Mouse (Mus musculus): Measurements from ENCODE around the gene Cyp4f17. TPM values are rescaled to one million over a fixed set of nuclear protein-coding genes. Genes with fewer than 3 reads are reported as not detected.

The Cyp4f17 gene
- total and polyA plus RNA-seq, 2 experiments from 2014 or later: 5.9 to 16.1 TPM

GRCm38 (mm10) chr17:32577496-32578186 lies 71.8 kb downstream of the Cyp4f17 start:
- TF ChIP-seq CTCF (IDR thresholded peaks at IDR 0.05; ENCODE audit: low read depth) (no peak), EP300 (IDR thresholded peaks at IDR 0.05; ENCODE audit: low read depth) (no peak)
- H3K4me3 ChIP-seq (ENCODE audit: low read depth, low read length): no peak overlapping the region
- H3K9me3 ChIP-seq (replicated peaks; ENCODE audit: control insufficient read depth, low read length): no peaks in the 10 kb centered on the region
- no peak overlapping the region for H3K9ac ChIP-seq (replicated peaks; ENCODE audit: low read depth, low read length)
- H3K36me3 ChIP-seq (replicated peaks; ENCODE audit: control insufficient read depth, insufficient read depth, low read length): no peaks in the 10 kb centered on the region
- WGBS: 59% methylated on average over 7 of the region's 7 CpGs
- H3K4me2 ChIP-seq (ENCODE audit: low read depth, low read length): no peak overlapping the region
- no peak overlapping the region for H3K27ac ChIP-seq (ENCODE audit: low read depth)
- DNase-seq (ENCODE audit: low spot score) (no peak), ATAC-seq (ENCODE audit: insufficient read depth, low read depth) (no peak)
- H3K4me1 ChIP-seq (ENCODE audit: control insufficient read depth, insufficient read depth): no peaks in the 10 kb centered on the region
- H3K27me3 ChIP-seq (ENCODE audit: control insufficient read depth, insufficient read depth, low read length): no peaks in the 10 kb centered on the region

Other genes starting within 250 kb of the Cyp4f17 start
- 13.0 and 15.0 TPM in 2 replicates for gene Brd4, start 221.3 kb upstream of the Cyp4f17 start, total RNA-seq (2014; rRNA removed; ENCODE audit: low replicate concordance)
- 26.8 and 28.1 TPM in 2 replicates for gene Brd4, start 221.3 kb upstream of the Cyp4f17 start, polyA plus RNA-seq (2015; fragmentation: Nextera tagmentation; extraction: Ambion mirVana)
- 65.8 and 110 TPM in 2 replicates for gene Akap8, start 184.8 kb upstream of the Cyp4f17 start, total RNA-seq (2014; rRNA removed; ENCODE audit: low replicate concordance)
- 31.0 and 40.2 TPM in 2 replicates for gene Akap8, start 184.8 kb upstream of the Cyp4f17 start, polyA plus RNA-seq (2015; fragmentation: Nextera tagmentation; extraction: Ambion mirVana)
- gene Akap8l, start 155.4 kb upstream of the Cyp4f17 start, total RNA-seq (2014; rRNA removed; ENCODE audit: low replicate concordance): 38.5 and 80.6 TPM in 2 replicates
- gene Akap8l, start 155.4 kb upstream of the Cyp4f17 start, polyA plus RNA-seq (2015; fragmentation: Nextera tagmentation; extraction: Ambion mirVana): 66.4 and 70.8 TPM in 2 replicates
- 14.2 and 21.4 TPM in 2 replicates for gene Wiz, start 116.6 kb upstream of the Cyp4f17 start, total RNA-seq (2014; rRNA removed; ENCODE audit: low replicate concordance)
- gene Wiz, start 116.6 kb upstream of the Cyp4f17 start, polyA plus RNA-seq (2015; fragmentation: Nextera tagmentation; extraction: Ambion mirVana): 6.8 and 7.0 TPM in 2 replicates
- 7.3 and 15.0 TPM in 2 replicates for gene Rasal3, start 102.5 kb upstream of the Cyp4f17 start, total RNA-seq (2014; rRNA removed; ENCODE audit: low replicate concordance)
- gene Rasal3, start 102.5 kb upstream of the Cyp4f17 start, polyA plus RNA-seq (2015; fragmentation: Nextera tagmentation; extraction: Ambion mirVana): 0.40 TPM in 2 replicates
- gene Pglyrp2, start 81.9 kb upstream of the Cyp4f17 start, total RNA-seq (2014; rRNA removed; ENCODE audit: low replicate concordance): not detected in 2 replicates
- not detected in 2 replicates for gene Pglyrp2, start 81.9 kb upstream of the Cyp4f17 start, polyA plus RNA-seq (2015; fragmentation: Nextera tagmentation; extraction: Ambion mirVana)
- 0.23 and 4.0 TPM in 2 replicates for gene Cyp4f39, start 53.3 kb upstream of the Cyp4f17 start, total RNA-seq (2014; rRNA removed; ENCODE audit: low replicate concordance)
- gene Cyp4f39, start 53.3 kb upstream of the Cyp4f17 start, polyA plus RNA-seq (2015; fragmentation: Nextera tagmentation; extraction: Ambion mirVana): 0.14 and 0.16 TPM in 2 replicates
- 17.6 and 18.7 TPM in 2 replicates for gene Cyp4f16, start 30.5 kb downstream of the Cyp4f17 start, total RNA-seq (2014; rRNA removed; ENCODE audit: low replicate concordance)
- gene Cyp4f16, start 30.5 kb downstream of the Cyp4f17 start, polyA plus RNA-seq (2015; fragmentation: Nextera tagmentation; extraction: Ambion mirVana): 15.8 and 16.2 TPM in 2 replicates
- not detected in 2 replicates for gene Cyp4f37, start 115.3 kb downstream of the Cyp4f17 start, total RNA-seq (2014; rRNA removed; ENCODE audit: low replicate concordance)
- gene Cyp4f37, start 115.3 kb downstream of the Cyp4f17 start, polyA plus RNA-seq (2015; fragmentation: Nextera tagmentation; extraction: Ambion mirVana): not detected in 2 replicates
- gene Cyp4f40, start 152.8 kb downstream of the Cyp4f17 start, total RNA-seq (2014; rRNA removed; ENCODE audit: low replicate concordance): not detected in 2 replicates
- not detected in 2 replicates for gene Cyp4f40, start 152.8 kb downstream of the Cyp4f17 start, polyA plus RNA-seq (2015; fragmentation: Nextera tagmentation; extraction: Ambion mirVana)
- gene Cyp4f15, start 179.6 kb downstream of the Cyp4f17 start, total RNA-seq (2014; rRNA removed; ENCODE audit: low replicate concordance): not detected in 2 replicates
- gene Cyp4f15, start 179.6 kb downstream of the Cyp4f17 start, polyA plus RNA-seq (2015; fragmentation: Nextera tagmentation; extraction: Ambion mirVana): 0.12 TPM in 1 of 2 replicates, not detected in the other